In genomic region chr6:18170311-18170922, GRCm38 (mm10) we compare ENCODE assay signal across 8 mouse cellular contexts. TPM values are rescaled to one million over a fixed set of nuclear protein-coding genes. Genes with fewer than 3 reads are reported as not detected.
DNase-seq lines count a peak whose midpoint lies in the region; ATAC-seq and TF ChIP-seq lines count a peak whose summit lies in the region.

Gene Cftr, plus strand, starts transcription at chr6:18170687.

- 1% methylated on average over 30 of the region's 45 CpGs for WGBS in forebrain, embryonic 13.5 days
- WGBS in stomach, embryonic 15.5 days: 2% methylated on average over 44 of the region's 45 CpGs

- ATAC-seq in forebrain, embryonic 13.5 days: peak; percentile 97
- ATAC-seq in stomach, embryonic 15.5 days (ENCODE audit: insufficient read depth, low FRiP score, low read depth): peak; percentile 65; the same call in 1 of the 2 replicates
- ATAC-seq in megakaryocyte-erythroid progenitor cell, adult 5-6 weeks (replicated peaks; ENCODE audit: low FRiP score, low TSS enrichment, poor library complexity, severe bottlenecking): no peak

- H3K4me1 ChIP-seq in ES-Bruce4 (ENCODE audit: control insufficient read depth, insufficient read depth, low read length): no peaks in the 10 kb centered on the region
- peaks cover 5% of the 10 kb centered on the region; the same call in 1 of the 2 replicates for H3K4me1 ChIP-seq in forebrain, embryonic 13.5 days
- H3K4me1 ChIP-seq in stomach, embryonic 15.5 days: no peaks in the 10 kb centered on the region

- H3K9me3 ChIP-seq in ES-Bruce4 (replicated peaks; ENCODE audit: control insufficient read depth, insufficient read depth, low read length, poor library complexity, severe bottlenecking): peaks cover 4% of the 10 kb centered on the region
- no peaks in the 10 kb centered on the region for H3K9me3 ChIP-seq in forebrain, embryonic 13.5 days (replicated peaks)
- H3K9me3 ChIP-seq in stomach, embryonic 15.5 days: no peaks in the 10 kb centered on the region

- peak; percentile 14 for DNase-seq in adrenal gland, postnatal 25 days
- no peak for DNase-seq in adrenal gland, adult (ENCODE audit: inconsistent age in 2 of 2, low spot score in 1 of 2)
- peak; percentile 57 for DNase-seq in kidney, postnatal 10 days
- DNase-seq in lung, postnatal 14 days: peak; percentile 27

- no peak for TF ChIP-seq EP300 in ES-Bruce4 (IDR thresholded peaks at IDR 0.05; ENCODE audit: insufficient read depth, low read depth, low read length)

- H3K9ac ChIP-seq in ES-Bruce4 (ENCODE audit: low read depth, poor library complexity, severe bottlenecking): peak within 1 kb of the TSS; percentile 82
- peak within 1 kb of the TSS; percentile 58 for H3K9ac ChIP-seq in forebrain, embryonic 13.5 days
- no peak within 1 kb of the TSS for H3K9ac ChIP-seq in stomach, embryonic 15.5 days

- TF ChIP-seq CTCF in ES-Bruce4 (IDR thresholded peaks at IDR 0.05; ENCODE audit: low read depth, low read length): no peak

- H3K27ac ChIP-seq in ES-Bruce4 (ENCODE audit: insufficient read depth, low read length): no peak within 1 kb of the TSS
- no peak within 1 kb of the TSS for H3K27ac ChIP-seq in forebrain, embryonic 13.5 days
- no peak within 1 kb of the TSS for H3K27ac ChIP-seq in stomach, embryonic 15.5 days

- no peak for TF ChIP-seq POLR2A in ES-Bruce4 (IDR thresholded peaks at IDR 0.05; ENCODE audit: insufficient read depth, low read length)

- H3K27me3 ChIP-seq in ES-Bruce4 (ENCODE audit: control insufficient read depth, insufficient read depth, low read length, poor library complexity, severe bottlenecking): peaks cover 8% of the 10 kb centered on the region; the same call in 1 of the 2 replicates
- H3K27me3 ChIP-seq in forebrain, embryonic 13.5 days: peaks cover 17% of the 10 kb centered on the region; the same call in 1 of the 2 replicates
- no peaks in the 10 kb centered on the region for H3K27me3 ChIP-seq in stomach, embryonic 15.5 days (replicated peaks)

- peak within 1 kb of the TSS; percentile 77 for H3K4me3 ChIP-seq in ES-Bruce4 (ENCODE audit: low read depth, low read length)
- H3K4me3 ChIP-seq in forebrain, embryonic 13.5 days: peak within 1 kb of the TSS; percentile 47
- peak within 1 kb of the TSS; percentile 47 for H3K4me3 ChIP-seq in stomach, embryonic 15.5 days (replicated peaks)

- H3K4me2 ChIP-seq in forebrain, embryonic 13.5 days: peak within 1 kb of the TSS; percentile 85
- peak within 1 kb of the TSS; percentile 88 for H3K4me2 ChIP-seq in stomach, embryonic 15.5 days

- no peaks in the 10 kb centered on the region for H3K36me3 ChIP-seq in ES-Bruce4 (ENCODE audit: control insufficient read depth, insufficient read depth, low read length, poor library complexity, severe bottlenecking)
- H3K36me3 ChIP-seq in forebrain, embryonic 13.5 days (ENCODE audit: poor library complexity, severe bottlenecking): no peaks in the 10 kb centered on the region
- H3K36me3 ChIP-seq in stomach, embryonic 15.5 days: no peaks in the 10 kb centered on the region

RNA-seq across cellular contexts. Expression of gene Cftr, which starts in this region (rescaled TPM):
- total RNA-seq in adrenal gland, postnatal 25 days (2021): not detected in 2 replicates
- 0.37 TPM in 1 of 2 replicates, not detected in the other for polyA plus RNA-seq in ES-Bruce4 (2011; ENCODE audit: insufficient read depth, insufficient read length, low read depth, missing spikeins)
- 0.08 and 0.15 TPM in 2 replicates for polyA plus RNA-seq in forebrain, embryonic 13.5 days (2015; fragmentation: Nextera tagmentation; extraction: Ambion mirVana)
- 5.3 and 5.6 TPM in 2 replicates for polyA plus RNA-seq in stomach, embryonic 15.5 days (2015; fragmentation: Nextera tagmentation; extraction: Ambion mirVana)
- total RNA-seq in megakaryocyte-erythroid progenitor cell, adult 5-6 weeks (2014; fragmentation: Nextera tagmentation): not detected in 2 replicates
- not detected in 2 replicates for total RNA-seq in megakaryocyte-erythroid progenitor cell, adult 5-6 weeks (2017)

Comparison
In these comparisons a context has a peak if more than half of its experiments do, and no peak if none do; other contexts are left out.
1. Peak in DNase-seq in adrenal gland, postnatal 25 days; RNA of the gene not detected or under 1 TPM.
2. Peak in ATAC-seq, H3K4me3 ChIP-seq, H3K9ac ChIP-seq and H3K4me2 ChIP-seq in forebrain, embryonic 13.5 days; RNA of the gene not detected or under 1 TPM.
3. DNase-seq: peak in kidney, postnatal 10 days (single experiment) and lung, postnatal 14 days (single experiment); none in adrenal gland, adult (0 of 2).
4. Peak in every context shown above with its lines, with median percentiles within 50 percentile points of each other: H3K4me3 ChIP-seq.